Mouse (Mus musculus): Measurements from ENCODE around the gene Wfdc6b. TPM values are rescaled to one million over a fixed set of nuclear protein-coding genes. Genes with fewer than 3 reads are reported as not detected.

Gene Wfdc6b
- polyA plus RNA-seq, 1 experiment = not detected

DNA sequence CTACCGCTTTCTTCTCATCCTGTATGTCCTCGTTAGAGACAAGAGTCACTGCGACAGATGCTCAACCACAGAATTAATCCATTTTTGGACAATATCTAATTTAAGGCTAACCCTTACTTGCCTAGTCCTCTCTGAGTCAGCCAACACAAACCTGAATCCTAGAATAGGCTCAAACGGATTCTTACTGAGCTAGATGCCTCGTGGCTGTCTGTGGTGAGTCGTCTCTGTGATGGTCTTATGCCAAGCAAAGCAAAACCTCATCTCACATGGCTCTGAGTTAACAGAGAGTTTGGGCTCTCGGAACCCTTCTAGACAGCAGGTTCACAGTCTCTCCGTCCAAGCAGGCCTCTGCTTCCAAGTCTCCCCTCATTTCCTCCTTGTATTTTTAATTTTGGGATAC is 8.9 kb upstream of the Wfdc6b start:
- TF ChIP-seq CTCF (IDR thresholded peaks at IDR 0.05; ENCODE audit: insufficient read depth, low read depth, low read length) = no peak
- TF ChIP-seq POLR2A (IDR thresholded peaks at IDR 0.05; ENCODE audit: insufficient read depth, low read depth, low read length) = no peak
- Histone ChIP-seq H3K4me3 (ENCODE audit: insufficient read depth, low read depth, low read length) (no peak overlapping the region), H3K27ac (ENCODE audit: insufficient read depth, low read depth, low read length) (no peak overlapping the region), H3K4me1 (ENCODE audit: control insufficient read depth, insufficient read depth, low read length) (no peaks in the 10 kb centered on the region)
- 83% methylated on average over 8 of the region's 8 CpGs for WGBS

DNA sequence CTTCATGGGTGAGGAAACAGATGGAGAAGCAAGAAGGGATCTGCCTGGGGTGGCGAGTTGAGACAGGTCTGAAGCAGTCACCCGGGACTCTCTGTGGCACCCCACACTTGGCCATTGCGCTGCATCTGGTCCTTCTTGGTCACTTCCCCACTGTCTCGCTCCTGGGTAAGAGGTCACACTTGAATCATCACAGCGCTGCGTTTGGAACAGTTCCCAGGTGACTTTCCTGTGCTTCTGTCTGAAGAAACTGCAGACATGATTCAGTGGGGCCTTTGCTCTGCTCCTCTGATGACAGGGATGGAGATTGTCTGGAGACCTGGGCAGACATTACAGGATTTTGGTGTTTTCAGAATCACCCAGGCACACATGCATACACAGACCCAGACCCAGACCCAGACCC is 4.5 kb upstream of the Wfdc6b start:
- Histone ChIP-seq H3K4me1 (ENCODE audit: control insufficient read depth, insufficient read depth, low read length) (no peaks in the 10 kb centered on the region), H3K4me3 (ENCODE audit: insufficient read depth, low read depth, low read length) (no peak overlapping the region), H3K27ac (ENCODE audit: insufficient read depth, low read depth, low read length) (no peak overlapping the region)
- WGBS = 83% methylated on average over 6 of the region's 6 CpGs
- TF ChIP-seq POLR2A (IDR thresholded peaks at IDR 0.05; ENCODE audit: insufficient read depth, low read depth, low read length) = no peak
- no peak for TF ChIP-seq CTCF (IDR thresholded peaks at IDR 0.05; ENCODE audit: insufficient read depth, low read depth, low read length)

DNA sequence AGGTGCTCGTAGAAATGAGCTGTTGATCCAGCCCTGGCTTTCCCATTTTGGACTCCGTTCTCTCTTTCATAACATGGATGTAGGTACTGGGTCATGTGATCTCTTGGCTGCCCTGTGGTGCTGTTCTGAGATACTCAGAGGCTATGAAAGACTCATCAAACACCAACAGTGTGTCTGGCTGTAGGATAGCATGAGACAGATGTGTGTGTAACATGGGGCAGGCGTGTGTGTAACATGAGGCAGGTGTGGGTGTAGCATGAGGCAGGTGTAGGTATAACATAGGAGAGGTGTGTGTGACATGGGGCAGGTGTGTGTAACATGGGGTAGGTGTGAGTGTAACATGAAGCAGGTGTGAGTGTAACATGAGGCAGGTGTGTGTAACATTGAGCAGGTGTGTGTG is 2.1 kb downstream of the Wfdc6b start:
- Histone ChIP-seq H3K4me1 (ENCODE audit: control insufficient read depth, insufficient read depth, low read length) (no peaks in the 10 kb centered on the region), H3K4me3 (ENCODE audit: insufficient read depth, low read depth, low read length) (no peak overlapping the region), H3K27ac (ENCODE audit: insufficient read depth, low read depth, low read length) (no peak overlapping the region)
- WGBS = 95% methylated on average over 3 of the region's 3 CpGs
- TF ChIP-seq POLR2A (IDR thresholded peaks at IDR 0.05; ENCODE audit: insufficient read depth, low read depth, low read length) (no peak), CTCF (IDR thresholded peaks at IDR 0.05; ENCODE audit: insufficient read depth, low read depth, low read length) (no peak)

DNA sequence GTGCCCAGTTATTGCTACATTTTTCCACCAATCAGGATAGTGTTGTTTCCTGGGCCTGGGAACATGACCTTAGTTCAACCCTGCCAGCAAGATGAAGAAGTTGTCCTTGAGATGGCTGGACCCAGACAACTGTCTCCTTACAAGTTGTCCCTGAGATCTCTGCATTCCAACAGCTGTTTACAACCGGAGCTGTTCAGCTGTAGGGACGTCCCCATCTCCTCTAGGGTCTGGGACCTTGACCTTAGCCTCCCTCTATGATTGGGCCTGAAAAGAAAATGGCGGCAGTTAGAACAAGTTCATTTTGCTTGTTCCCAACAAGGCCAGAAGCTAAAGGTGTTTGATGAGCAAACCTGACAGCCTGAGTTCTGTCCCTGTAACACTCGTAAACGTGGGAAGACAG is 5.7 kb downstream of the Wfdc6b start:
- Histone ChIP-seq H3K4me3 (ENCODE audit: insufficient read depth, low read depth, low read length) (no peak overlapping the region), H3K4me1 (ENCODE audit: control insufficient read depth, insufficient read depth, low read length) (no peaks in the 10 kb centered on the region), H3K27ac (ENCODE audit: insufficient read depth, low read depth, low read length) (no peak overlapping the region)
- whole genome bisulfite sequencing = 85% methylated on average over 5 of the region's 5 CpGs
- TF ChIP-seq POLR2A (IDR thresholded peaks at IDR 0.05; ENCODE audit: insufficient read depth, low read depth, low read length) (no peak), CTCF (IDR thresholded peaks at IDR 0.05; ENCODE audit: insufficient read depth, low read depth, low read length) (no peak)

DNA sequence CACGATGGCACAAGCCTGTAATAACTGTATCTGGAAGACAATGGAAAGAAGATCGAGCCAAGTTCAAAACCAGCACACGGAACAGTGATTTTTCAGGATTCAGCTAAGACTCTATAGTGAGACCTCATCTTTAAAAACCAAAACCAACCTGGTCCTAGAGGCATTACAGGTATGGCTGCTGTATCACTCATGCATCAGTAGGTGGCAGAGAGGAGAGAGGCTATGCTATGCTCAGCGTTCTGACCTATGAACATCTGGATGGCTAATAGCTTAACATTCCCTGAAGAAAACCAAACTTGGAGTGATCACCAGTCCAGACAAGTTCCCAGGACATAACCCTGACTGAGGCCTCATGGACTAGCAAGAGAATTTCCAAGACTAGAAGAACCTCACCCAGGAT is 8.5 kb downstream of the Wfdc6b start:
- Histone ChIP-seq H3K4me3 (ENCODE audit: insufficient read depth, low read depth, low read length) (no peak overlapping the region), H3K4me1 (ENCODE audit: control insufficient read depth, insufficient read depth, low read length) (no peaks in the 10 kb centered on the region), H3K27ac (ENCODE audit: insufficient read depth, low read depth, low read length) (no peak overlapping the region)
- whole genome bisulfite sequencing = 93% methylated on average over 4 of the region's 4 CpGs
- no peak for TF ChIP-seq CTCF (IDR thresholded peaks at IDR 0.05; ENCODE audit: insufficient read depth, low read depth, low read length)
- no peak for TF ChIP-seq POLR2A (IDR thresholded peaks at IDR 0.05; ENCODE audit: insufficient read depth, low read depth, low read length)

DNA sequence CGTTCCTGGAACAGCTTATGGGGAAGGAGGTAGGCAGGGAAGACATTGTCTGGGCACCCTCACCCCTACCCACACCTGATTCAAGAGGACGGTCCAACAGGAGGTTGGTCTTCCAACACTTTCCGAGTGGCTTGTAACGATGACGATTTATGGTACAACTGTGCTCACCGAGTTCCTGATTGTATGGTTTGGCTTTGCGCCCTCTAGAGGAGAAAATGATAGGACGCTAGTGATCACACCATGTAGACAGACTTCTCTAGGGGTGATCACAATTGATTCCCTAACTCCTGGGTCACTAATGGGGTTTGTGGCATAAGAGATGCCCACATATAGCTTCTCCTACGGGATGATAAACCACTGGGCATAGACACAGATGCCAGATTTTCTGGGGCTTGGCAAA is 21.9 kb downstream of the Wfdc6b start:
- TF ChIP-seq POLR2A (IDR thresholded peaks at IDR 0.05; ENCODE audit: insufficient read depth, low read depth, low read length) (no peak), CTCF (IDR thresholded peaks at IDR 0.05; ENCODE audit: insufficient read depth, low read depth, low read length) (no peak)
- Histone ChIP-seq H3K4me3 (ENCODE audit: insufficient read depth, low read depth, low read length) (no peak overlapping the region), H3K4me1 (ENCODE audit: control insufficient read depth, insufficient read depth, low read length) (no peaks in the 10 kb centered on the region), H3K27ac (ENCODE audit: insufficient read depth, low read depth, low read length) (no peak overlapping the region)
- 79% methylated on average over 9 of the region's 9 CpGs for WGBS

DNA sequence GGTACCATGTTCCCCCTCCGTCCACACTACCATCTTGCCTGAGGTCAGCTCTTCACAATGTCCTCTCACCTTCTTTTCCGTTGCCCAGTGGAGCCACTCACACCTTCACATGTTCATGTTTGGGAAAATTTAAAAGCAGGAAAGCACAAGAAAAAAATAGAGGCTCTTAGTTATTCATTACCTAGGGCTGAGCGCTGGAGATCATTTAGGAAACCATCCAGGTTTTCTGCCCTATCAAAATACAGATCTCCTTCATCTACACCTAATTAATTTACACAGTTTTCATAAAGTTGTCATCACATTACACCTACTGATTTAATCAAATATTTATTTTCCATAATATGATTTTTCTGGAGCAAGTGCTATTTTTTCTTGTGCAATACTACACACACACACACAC is 25.4 kb downstream of the Wfdc6b start, which contains the start of gene Wfdc16:
Gene Wfdc16, minus strand, starts transcription at position 101 of the 400 bp plus-strand sequence.
- TF ChIP-seq POLR2A (IDR thresholded peaks at IDR 0.05; ENCODE audit: insufficient read depth, low read depth, low read length) (no peak), CTCF (IDR thresholded peaks at IDR 0.05; ENCODE audit: insufficient read depth, low read depth, low read length) (no peak)
- WGBS = 88% methylated on average over 3 of the region's 3 CpGs
- no peaks in the 10 kb centered on the region for H3K4me1 ChIP-seq (ENCODE audit: control insufficient read depth, insufficient read depth, low read length)

DNA sequence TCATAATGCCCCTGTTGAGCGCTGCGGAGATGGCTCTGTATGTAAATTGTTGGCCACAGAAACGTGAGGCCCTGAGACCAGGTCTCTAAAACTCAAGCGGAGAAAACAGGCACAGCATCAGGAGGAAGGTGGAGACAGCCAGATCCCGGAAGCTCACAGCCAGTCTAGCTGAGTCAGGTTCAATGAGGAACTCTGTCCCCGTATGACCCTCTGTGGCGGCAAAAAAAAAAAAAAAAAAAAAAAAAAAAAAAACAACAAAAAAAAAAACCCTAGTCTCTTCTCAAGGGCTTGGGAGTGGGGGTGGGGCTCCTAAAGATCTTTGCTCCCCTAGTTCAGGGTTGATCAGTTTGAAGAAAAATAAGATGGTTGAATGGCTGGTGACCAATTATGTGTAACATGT is 27.8 kb downstream of the Wfdc6b start:
- 61% methylated on average over 7 of the region's 7 CpGs for WGBS

More for the DNA sequence above, 25.4 kb downstream of the Wfdc6b start, which contains the start of gene Wfdc16:
- no peak within 1 kb of the TSS for H3K4me3 ChIP-seq (ENCODE audit: insufficient read depth, low read depth, low read length)
- H3K27ac ChIP-seq (ENCODE audit: insufficient read depth, low read depth, low read length) = no peak within 1 kb of the TSS

DNA sequence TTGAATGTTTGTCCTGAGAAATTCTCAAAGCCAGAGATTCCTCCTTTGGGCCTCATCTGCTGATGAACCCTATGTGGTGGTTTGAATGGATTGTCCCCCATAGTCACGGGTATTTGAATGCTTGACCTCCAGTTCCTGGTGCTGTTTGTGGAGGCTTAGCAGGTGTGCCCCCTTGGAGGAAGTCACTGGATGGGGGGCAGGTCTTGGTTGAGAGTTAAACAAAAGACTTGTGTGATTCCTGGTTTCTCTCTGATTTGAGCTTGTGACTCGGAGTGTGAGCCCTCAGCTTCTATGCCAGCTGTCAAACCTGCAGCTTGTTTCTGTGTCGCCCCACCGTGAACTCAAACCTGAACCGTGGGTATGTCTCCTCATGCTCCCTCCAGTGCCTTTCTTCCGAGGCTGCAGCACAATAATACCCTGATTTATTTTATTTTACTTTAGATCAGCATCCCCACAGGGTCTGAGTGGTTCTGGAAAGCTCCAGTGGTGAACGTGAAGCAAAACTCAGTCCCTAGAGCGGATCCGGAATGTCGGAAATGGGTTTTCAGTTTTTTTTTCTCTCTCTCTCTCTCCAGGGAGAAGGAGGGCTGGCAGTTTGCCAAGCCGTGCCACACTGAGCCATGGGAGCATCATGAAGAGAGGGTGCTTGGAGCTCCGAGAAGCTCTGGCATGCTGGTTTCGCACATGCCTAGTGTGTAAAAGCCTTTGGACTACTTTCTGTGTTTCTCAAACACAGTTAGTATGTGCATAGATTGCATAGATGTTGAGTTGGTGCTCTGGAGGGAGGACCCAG is 28.8 kb downstream of the Wfdc6b start:
- TF ChIP-seq POLR2A (IDR thresholded peaks at IDR 0.05; ENCODE audit: insufficient read depth, low read depth, low read length) (no peak), CTCF (IDR thresholded peaks at IDR 0.05; ENCODE audit: insufficient read depth, low read depth, low read length) (no peak)
- H3K4me1 ChIP-seq (ENCODE audit: control insufficient read depth, insufficient read depth, low read length) = no peaks in the 10 kb centered on the region
- H3K4me3 ChIP-seq (ENCODE audit: insufficient read depth, low read depth, low read length) = no peak overlapping the region
- H3K27ac ChIP-seq (ENCODE audit: insufficient read depth, low read depth, low read length) = no peak overlapping the region
- WGBS = 38% methylated on average over 13 of the region's 13 CpGs

More for the DNA sequence above, 27.8 kb downstream of the Wfdc6b start:
- H3K27ac ChIP-seq (ENCODE audit: insufficient read depth, low read depth, low read length) = no peak overlapping the region
- H3K4me1 ChIP-seq (ENCODE audit: control insufficient read depth, insufficient read depth, low read length) = no peaks in the 10 kb centered on the region
- TF ChIP-seq POLR2A (IDR thresholded peaks at IDR 0.05; ENCODE audit: insufficient read depth, low read depth, low read length) = no peak
- no peak for TF ChIP-seq CTCF (IDR thresholded peaks at IDR 0.05; ENCODE audit: insufficient read depth, low read depth, low read length)
- H3K4me3 ChIP-seq (ENCODE audit: insufficient read depth, low read depth, low read length) = no peak overlapping the region

Data from olfactory bulb, adult 2 months (tissue).